Mouse (Mus musculus): ENCODE measurements at regions not wholly inside any gene's neighbourhood (a gene's known extent, or its start where the extent isn't known, plus 50 kb on each side); places are given as distances from the start of the nearest gene placed in this dataset.

GRCm38 (mm10) chr9:101404034-101404433 lies 152.4 kb upstream of the Ppp2r3a start:
- DNase-seq (ENCODE audit: low spot score in 2 of 2) = no peak

GRCm38 (mm10) chr9:101402544-101403194 lies 151.1 kb upstream of the Ppp2r3a start:
- no peak for DNase-seq (ENCODE audit: low spot score in 2 of 2)

DNA sequence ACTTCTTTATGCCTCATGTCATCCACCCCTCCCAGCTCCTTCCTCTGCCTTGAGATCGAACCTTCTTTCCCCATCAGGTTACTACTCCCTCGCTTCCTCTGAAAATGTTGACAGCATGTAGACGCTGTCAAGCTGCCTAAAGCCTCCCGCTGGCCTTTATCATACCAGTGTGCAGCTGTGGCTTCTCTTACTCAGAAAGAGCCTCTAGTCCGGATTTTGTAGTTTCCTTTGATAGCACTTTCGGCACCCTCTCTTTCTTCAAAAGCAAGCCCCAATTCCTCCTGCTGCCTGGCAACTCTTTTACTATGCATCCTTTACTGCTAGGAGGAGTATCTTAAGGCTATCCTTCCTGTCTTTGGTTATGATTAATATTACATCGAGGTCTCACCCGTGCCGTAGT lies 149.8 kb upstream of the Ppp2r3a start:
- DNase-seq (ENCODE audit: low spot score in 2 of 2) = no peak

- no peak for DNase-seq (ENCODE audit: low spot score in 2 of 2)
These were observed 147.3 kb upstream of the Ppp2r3a start for GRCm38 (mm10) chr9:101398858-101399257.

GRCm38 (mm10) chr9:101369380-101369779 lies 117.8 kb upstream of the Ppp2r3a start:
- DNase-seq (ENCODE audit: low spot score in 2 of 2) = no peak

DNA sequence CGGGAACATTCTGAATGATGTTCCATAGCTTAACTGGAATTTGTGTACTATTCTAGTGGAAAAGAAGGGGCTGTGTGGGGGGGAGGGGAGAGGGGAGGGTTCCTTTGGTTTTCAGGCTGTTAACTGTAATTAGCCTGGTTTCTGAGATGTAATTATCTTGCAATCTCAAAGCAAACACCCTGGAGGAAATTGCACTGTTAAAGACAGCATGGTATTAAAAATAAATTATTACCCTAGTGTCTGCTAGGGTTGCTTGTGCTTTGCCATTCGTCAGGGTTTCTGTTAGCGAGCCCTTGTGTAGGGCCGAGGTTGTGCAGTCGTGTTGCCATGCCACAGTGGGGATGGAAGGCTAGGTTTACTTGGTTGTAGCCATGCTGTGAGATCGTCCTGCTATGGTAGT lies 105.0 kb upstream of the Ppp2r3a start:
- no peak for DNase-seq (ENCODE audit: low spot score in 2 of 2)

DNA sequence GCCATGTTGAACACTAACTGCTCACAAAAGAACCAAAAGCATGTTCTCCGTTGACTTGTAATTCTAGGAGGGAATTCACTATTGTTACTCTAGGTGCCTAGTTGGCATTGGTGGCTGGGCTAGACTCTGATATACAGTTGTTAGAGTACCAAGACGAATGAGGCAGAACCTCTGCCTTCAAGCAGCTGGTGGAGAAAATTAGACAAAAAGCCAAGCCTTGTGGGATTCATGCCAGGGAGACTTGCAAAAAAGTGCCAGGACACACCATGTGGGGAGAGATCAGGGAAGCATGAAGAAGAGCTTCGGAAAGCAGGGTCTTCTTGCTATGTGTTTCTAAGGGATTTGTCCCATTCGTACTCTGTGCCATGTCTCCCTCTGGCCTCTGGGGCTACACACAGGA lies 97.2 kb upstream of the Ppp2r3a start:
- DNase-seq (ENCODE audit: low spot score in 2 of 2) = no peak

DNA sequence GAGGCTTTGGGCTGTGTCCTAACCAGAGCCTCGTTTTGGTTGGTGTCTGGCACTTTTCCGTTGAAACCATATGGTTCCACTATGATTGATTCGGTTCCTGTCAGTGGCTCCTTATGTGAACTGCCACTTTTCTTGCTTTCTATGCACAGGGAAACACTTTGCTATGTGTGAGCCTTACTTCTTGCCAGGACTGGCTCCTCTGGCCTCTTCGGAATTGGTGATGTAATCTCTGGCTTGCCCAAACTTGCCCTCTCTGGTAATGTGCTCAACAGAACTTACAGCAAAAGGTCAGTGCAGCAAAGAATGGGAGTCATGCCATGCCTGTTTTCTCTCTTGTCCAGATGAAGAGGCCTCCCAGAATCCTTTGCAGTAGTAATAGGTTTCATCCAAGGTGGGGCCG lies 91.3 kb upstream of the Ppp2r3a start:
- DNase-seq (ENCODE audit: low spot score in 2 of 2) = no peak

- DNase-seq (ENCODE audit: low spot score in 2 of 2) = no peak
These were observed 89.3 kb upstream of the Ppp2r3a start for GRCm38 (mm10) chr9:101340796-101341465.

GRCm38 (mm10) chr9:101329032-101329824 lies 77.6 kb upstream of the Ppp2r3a start:
- DNase-seq (ENCODE audit: low spot score in 2 of 2) = no peak

DNA sequence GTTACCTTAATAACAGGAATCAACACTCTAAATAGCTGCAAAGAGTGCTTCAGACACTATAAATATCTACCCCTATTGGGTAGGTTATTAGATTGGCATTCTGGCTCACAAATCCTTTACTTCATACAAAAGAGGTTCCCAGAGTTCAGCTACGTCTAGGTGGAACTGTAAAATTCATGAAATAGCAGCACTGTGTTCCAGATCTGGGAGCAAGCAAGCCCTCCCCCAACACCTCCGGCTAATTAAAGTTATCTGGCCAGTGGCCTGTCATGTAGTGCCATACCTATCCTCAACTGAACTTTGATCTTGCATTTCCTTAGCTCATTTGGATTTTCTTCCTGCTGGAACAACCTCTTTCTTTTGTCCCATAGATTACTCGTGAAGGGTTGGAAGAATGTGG lies 75.4 kb upstream of the Ppp2r3a start:
- no peak for DNase-seq (ENCODE audit: low spot score in 2 of 2)

GRCm38 (mm10) chr9:101314036-101314435 lies 62.4 kb upstream of the Ppp2r3a start:
- no peak for DNase-seq (ENCODE audit: low spot score in 2 of 2)

GRCm38 (mm10) chr9:101306408-101306935 lies 54.9 kb upstream of the Ppp2r3a start:
- DNase-seq (ENCODE audit: low spot score in 2 of 2) = no peak

DNA sequence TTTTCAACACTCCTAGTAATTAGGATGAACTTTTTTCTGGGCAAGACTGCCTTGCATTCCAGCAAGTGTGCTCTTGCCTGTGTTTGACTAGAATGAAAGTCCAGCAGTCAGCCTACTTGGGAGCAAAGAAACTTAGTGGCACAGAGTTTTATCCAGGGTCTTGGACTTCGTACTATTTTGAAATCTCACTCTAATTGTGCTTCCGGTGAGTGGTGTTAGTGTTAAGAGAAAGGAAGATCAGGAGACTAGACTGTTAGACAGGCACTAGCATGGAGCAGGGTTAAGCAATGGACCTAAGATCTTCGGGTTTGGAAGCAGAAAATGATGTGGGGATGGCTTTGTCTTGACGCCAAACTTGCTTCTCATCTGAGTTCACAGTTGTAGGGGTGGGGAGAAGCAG lies 54.1 kb upstream of the Ppp2r3a start:
- DNase-seq (ENCODE audit: low spot score in 2 of 2) = no peak
